Mouse (Mus musculus): ENCODE measurements around the gene Mospd3.

DNA sequence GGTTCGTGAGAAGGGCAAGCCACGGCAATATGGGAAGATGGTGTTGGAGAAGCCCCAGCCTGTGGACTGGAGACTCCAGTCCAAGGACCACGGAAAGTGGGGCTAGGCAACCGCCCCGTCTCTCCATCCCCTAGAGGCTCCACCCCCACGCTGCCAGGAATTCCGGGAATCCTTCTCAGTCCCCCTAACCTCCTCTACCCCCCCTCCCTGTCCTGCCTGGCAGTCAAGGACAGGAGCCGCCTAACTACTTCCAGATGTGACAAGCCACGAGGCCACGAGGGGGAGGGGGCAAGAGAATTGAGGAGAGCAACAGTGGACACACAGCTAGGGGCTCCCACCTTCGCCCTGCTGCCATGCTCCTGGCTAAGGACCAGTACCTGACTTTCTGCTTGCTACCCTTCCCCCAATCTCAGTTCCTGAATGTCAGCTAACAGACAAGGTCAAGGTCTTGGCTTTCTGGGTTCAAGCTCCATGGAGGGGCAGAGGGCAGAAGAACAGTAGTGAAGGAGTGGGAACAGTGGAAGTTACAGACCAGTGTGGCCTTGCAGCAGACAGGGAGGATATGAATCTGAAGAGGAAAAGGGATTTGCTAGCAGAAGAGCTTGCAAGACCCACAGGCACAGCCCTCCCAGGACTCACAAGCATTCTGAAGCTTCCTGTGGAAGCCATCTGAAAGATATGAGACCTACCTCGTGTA, 9.8 kb upstream of the Mospd3 start:
- TF ChIP-seq POLR2A (IDR thresholded peaks at IDR 0.05; ENCODE audit: extremely low read depth, insufficient read depth, low read length) (no peak), CTCF (IDR thresholded peaks at IDR 0.05; ENCODE audit: extremely low read depth, insufficient read depth, low read length) (no peak)

Measured in cortical plate, adult 2 months (tissue).